Mouse (Mus musculus): ENCODE measurements around the gene Fndc10. TPM values are rescaled to one million over a fixed set of nuclear protein-coding genes. Genes with fewer than 3 reads are reported as not detected.
"Not testable (repeated sequence)": the region's sequence is repeated elsewhere in the genome, so short reads cannot be mapped to it uniquely, and the experiment has no call there.

The Fndc10 gene
- total RNA-seq, 4 experiments from 2014 or later, result 31.6 to 37.7 (median 34.7) TPM

DNA sequence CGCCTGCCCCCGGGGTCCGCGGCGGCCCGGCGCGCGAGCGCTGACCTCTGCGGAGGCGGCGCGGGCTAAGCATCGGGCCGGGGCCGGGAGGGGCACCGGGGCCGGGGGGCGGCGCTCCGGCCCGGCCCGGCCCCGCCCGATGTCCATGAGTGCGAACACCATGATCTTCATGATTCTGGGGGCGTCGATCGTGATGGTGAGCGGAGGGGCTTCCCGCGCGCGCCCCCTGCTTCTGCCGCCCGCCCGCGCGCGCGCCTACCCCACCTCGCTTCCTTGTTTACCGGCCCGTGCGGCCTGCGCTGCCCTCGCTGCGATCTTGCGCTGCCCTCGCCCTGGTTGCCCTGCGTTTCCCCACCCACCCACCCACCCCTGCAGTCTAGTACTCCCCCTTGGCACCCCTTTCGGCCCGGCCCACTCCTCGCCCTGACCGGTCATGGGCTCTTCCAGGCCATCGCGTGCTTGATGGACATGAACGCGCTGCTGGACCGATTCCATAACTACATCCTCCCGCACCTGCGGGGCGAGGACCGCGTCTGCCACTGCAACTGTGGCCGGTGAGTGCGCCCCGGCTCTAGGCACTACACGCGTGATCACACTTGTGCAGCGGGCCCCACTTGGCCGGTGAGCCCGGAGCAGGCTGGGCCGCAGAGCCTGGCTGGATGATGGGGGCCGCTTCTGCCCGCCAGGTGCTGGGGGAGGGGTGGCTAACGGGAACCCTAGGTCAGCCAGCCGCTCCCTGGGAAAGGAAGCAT lies 41.0 kb downstream of the Fndc10 start:
- peak in 1 of 2 experiments; percentile 50 for DNase-seq (ENCODE audit: low spot score in 2 of 2)

DNA sequence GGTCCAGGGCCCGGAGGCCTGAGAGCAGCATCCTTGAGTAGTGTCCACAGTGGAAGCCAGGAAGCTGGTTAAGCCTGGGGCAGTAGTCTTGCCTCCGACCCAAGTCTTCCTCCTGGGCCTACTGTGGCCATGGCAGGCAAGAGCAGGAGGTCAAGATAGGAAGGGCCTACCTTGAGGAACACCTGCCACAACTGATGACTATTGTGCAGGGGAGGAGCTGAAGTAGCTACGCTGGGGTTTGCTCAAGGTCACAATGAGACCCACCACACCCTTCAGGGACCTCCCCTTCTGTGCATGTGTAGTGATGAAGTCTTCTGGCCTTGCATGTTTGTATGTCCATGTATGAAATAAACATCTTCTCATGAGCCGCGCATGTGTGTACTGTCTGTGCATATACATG lies 41.6 kb downstream of the Fndc10 start:
- no peak for DNase-seq (ENCODE audit: low spot score in 2 of 2)

DNA sequence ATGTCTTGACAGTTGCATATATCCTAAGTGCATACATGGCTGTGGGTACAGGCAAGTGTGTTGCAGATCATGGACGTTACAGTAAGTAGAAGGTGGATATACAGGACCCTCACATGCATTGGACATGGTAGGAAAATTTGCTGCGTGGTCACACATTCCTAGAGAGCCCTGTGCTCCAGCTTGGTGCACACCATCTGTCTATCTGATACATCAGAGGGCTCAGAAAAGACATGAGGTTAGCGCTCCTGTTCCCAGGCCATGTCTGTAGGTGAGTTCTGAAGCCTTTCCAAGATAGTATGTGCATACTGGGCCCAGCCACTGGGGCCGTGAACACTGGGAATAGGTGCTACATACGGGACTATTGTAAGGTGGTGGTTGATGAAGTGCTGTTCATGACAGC lies 42.3 kb downstream of the Fndc10 start:
- no peak for DNase-seq (ENCODE audit: low spot score in 2 of 2)

GRCm38 (mm10) chr4:155738262-155738661 lies 44.1 kb downstream of the Fndc10 start:
- peak in 1 of 2 experiments; percentile 73 for DNase-seq (ENCODE audit: low spot score in 2 of 2)

GRCm38 (mm10) chr4:155739152-155739551 lies 45.0 kb downstream of the Fndc10 start:
- DNase-seq (ENCODE audit: low spot score in 2 of 2), result no peak

- no peak for DNase-seq (ENCODE audit: low spot score in 2 of 2)
Observed at GRCm38 (mm10) chr4:155739741-155740636, 45.8 kb downstream of the Fndc10 start.

DNA sequence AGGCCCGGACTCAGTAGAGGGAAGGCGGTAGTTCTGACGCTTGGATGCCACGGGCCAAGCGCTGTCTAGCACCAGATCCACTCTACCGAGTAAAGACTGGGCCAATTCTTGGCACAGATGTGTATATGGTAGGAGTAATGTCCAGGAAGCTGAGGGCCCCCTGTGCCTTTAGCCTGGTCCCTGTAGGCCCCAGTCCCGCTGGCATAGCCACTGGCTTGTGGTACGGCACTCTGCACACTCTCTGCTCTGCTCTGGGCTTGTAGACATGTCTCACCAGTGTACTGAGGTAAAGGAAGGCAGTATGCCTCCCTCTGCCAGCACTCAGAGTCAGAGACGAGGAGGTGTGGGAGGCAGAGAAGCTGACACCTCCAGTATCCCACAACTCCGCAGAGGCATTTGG lies 46.5 kb downstream of the Fndc10 start:
- DNase-seq (ENCODE audit: low spot score in 2 of 2), result not testable (repeated sequence)

- no peak for DNase-seq (ENCODE audit: low spot score in 2 of 2)
Observed at GRCm38 (mm10) chr4:155742684-155743083, 48.5 kb downstream of the Fndc10 start.

DNA sequence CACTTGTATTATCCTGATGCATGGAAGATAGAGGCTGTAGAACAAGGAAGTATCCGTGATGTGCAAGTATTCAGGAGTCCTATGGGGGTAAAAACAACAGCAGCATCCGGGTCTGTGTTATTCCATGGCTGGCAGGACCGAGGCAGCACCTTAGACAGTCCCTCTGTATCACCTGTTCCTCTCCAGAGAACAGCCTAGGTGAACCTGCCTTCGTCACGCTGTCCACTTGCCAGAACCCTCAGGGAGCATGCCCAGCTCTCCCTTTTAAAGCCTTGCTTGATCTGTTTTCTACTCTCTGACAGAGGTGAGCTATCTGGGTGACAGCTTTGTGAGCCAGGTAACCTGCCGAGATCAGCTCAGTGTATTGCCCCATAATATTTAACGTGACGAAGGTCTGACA lies 50.3 kb downstream of the Fndc10 start:
- no peak for DNase-seq (ENCODE audit: low spot score in 2 of 2)

DNA sequence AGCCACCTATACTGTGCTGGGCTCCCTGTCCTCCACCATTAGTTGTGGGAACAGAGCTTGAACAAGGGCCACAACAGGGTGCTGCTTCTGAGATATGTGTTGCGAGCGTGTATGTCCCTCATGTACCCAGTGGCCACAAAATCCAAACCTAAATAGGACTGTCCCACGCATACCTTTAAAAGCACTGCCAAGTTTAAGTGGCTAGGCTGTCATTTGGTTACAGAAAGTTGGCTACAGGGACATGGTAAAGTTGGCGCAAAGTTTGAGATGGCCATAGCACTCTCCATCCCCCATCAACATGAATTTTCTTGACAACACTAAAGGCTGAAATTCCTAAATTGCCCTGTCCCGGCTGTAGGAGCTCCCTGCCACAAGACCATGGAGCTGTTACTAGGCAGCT lies 51.0 kb downstream of the Fndc10 start:
- DNase-seq (ENCODE audit: low spot score in 2 of 2), result no peak

Other genes starting within 250 kb of the Fndc10 start
- 1 to 10 TPM in 3 of 4 experiments, under 1 TPM in 1; 0.41 to 2.0 (median 1.7) TPM for gene Tmem52, start 225.2 kb upstream of the Fndc10 start, total RNA-seq (2022)
- 100 to 1,000 TPM; 790 to 898 (median 858) TPM for gene Gnb1, start 203.0 kb upstream of the Fndc10 start, total RNA-seq (2022)
- 10 to 100 TPM; 43.2 to 55.5 (median 52.6) TPM for gene Nadk, start 132.0 kb upstream of the Fndc10 start, total RNA-seq (2022)
- gene Slc35e2, start 92.9 kb upstream of the Fndc10 start, total RNA-seq (2022), result 10 to 100 TPM; 42.9 to 50.6 (median 43.8) TPM
- 10 to 100 TPM; 40.1 to 55.0 (median 47.1) TPM for gene Cdk11b, start 69.5 kb upstream of the Fndc10 start, total RNA-seq (2022)
- not detected for gene Gm10563, start 48.9 kb upstream of the Fndc10 start, total RNA-seq (2022)
- 1 to 10 TPM in 3 of 4 experiments, under 1 TPM in 1; 0.99 to 2.8 (median 2.1) TPM for gene Mmp23, start 41.0 kb upstream of the Fndc10 start, total RNA-seq (2022)
- 100 to 1,000 TPM; 108 to 124 (median 117) TPM for gene Mib2, start 25.1 kb upstream of the Fndc10 start, total RNA-seq (2022)
- gene Ssu72, start 10.5 kb downstream of the Fndc10 start, total RNA-seq (2022), result 100 to 1,000 TPM in 2 of 4 experiments, 10 to 100 TPM in 2; 91.0 to 111 (median 98.8) TPM
- gene Tmem240, start 40.5 kb downstream of the Fndc10 start, total RNA-seq (2022), result 10 to 100 TPM; 43.9 to 53.3 (median 48.9) TPM
- gene Atad3a, start 66.8 kb downstream of the Fndc10 start, total RNA-seq (2022), result 10 to 100 TPM; 41.3 to 55.7 (median 51.1) TPM
- 10 to 100 TPM; 14.0 to 14.9 (median 14.4) TPM for gene Vwa1, start 80.4 kb downstream of the Fndc10 start, total RNA-seq (2022)
- 10 to 100 TPM; 35.4 to 43.6 (median 36.6) TPM for gene Tmem88b, start 91.5 kb downstream of the Fndc10 start, total RNA-seq (2022)
- under 1 TPM in 1 of 4 experiments, not detected in 3; 0.35 TPM for gene Ankrd65, start 96.1 kb downstream of the Fndc10 start, total RNA-seq (2022)
- 10 to 100 TPM; 75.3 to 87.1 (median 84.7) TPM for gene Mrpl20, start 108.5 kb downstream of the Fndc10 start, total RNA-seq (2022)
- gene Ccnl2, start 118.1 kb downstream of the Fndc10 start, total RNA-seq (2022), result 10 to 100 TPM; 54.7 to 60.9 (median 57.6) TPM
- 100 to 1,000 TPM; 101 to 109 (median 102) TPM for gene Aurkaip1, start 136.9 kb downstream of the Fndc10 start, total RNA-seq (2022)
- 10 to 100 TPM in 1 of 4 experiments, 1 to 10 TPM in 3; 8.9 to 10.3 (median 9.3) TPM for gene Mxra8, start 145.3 kb downstream of the Fndc10 start, total RNA-seq (2022)
- 10 to 100 TPM; 81.1 to 86.5 (median 81.4) TPM for gene Dvl1, start 153.1 kb downstream of the Fndc10 start, total RNA-seq (2022)
- gene Tas1r3, start 169.0 kb downstream of the Fndc10 start, total RNA-seq (2022), result under 1 TPM in 2 of 4 experiments, not detected in 2; 0.30 to 0.39 TPM
- gene Cptp, start 175.1 kb downstream of the Fndc10 start, total RNA-seq (2022), result 10 to 100 TPM; 30.1 to 48.4 (median 33.7) TPM
- gene Ints11, start 175.2 kb downstream of the Fndc10 start, total RNA-seq (2022), result 10 to 100 TPM; 26.8 to 32.6 (median 30.0) TPM
- gene Pusl1, start 197.4 kb downstream of the Fndc10 start, total RNA-seq (2022), result 10 to 100 TPM; 49.0 to 65.6 (median 58.5) TPM
- gene Acap3, start 197.5 kb downstream of the Fndc10 start, total RNA-seq (2022), result 100 to 1,000 TPM; 108 to 128 (median 122) TPM
- 10 to 100 TPM; 57.7 to 67.6 (median 65.2) TPM for gene Ube2j2, start 249.5 kb downstream of the Fndc10 start, total RNA-seq (2022)